Mouse (Mus musculus) gastrocnemius, postnatal 14 days (tissue): ENCODE measurements around the gene Vmn1r218. TPM values are rescaled to one million over a fixed set of nuclear protein-coding genes. Genes with fewer than 3 reads are reported as not detected.
"Not testable (repeated sequence)": the region's sequence is repeated elsewhere in the genome, so short reads cannot be mapped to it uniquely, and the experiment has no call there.

Source experiments
- DNase-seq: peaks from one replicate; pipeline ENCODE4 v3.0.0; 2021; ENCODE audit warnings: mixed read lengths
- intact Hi-C: fragments of 180-260 bp; cut with DNase I; formaldehyde crosslinking; loops from one replicate; pipeline ENCODE4 v1.15.1; 2025; ENCODE audit warnings: low total_unique reads
- long read RNA-seq, 2 experiments: library from polyadenylated mRNA; stranded (forward); transcript quantifications; one replicate each; pipeline ENCODE4 v2.0.0; 2021
- total RNA-seq, 2 experiments: library from RNA; stranded (reverse); gene quantifications; 2 replicates each; pipeline ENCODE4 v1.2.3; 2021

The Vmn1r218 gene
- total RNA-seq = not detected
- long read RNA-seq, experiment 1 = 0 reads
- long read RNA-seq, experiment 2 = 0 reads

DNA sequence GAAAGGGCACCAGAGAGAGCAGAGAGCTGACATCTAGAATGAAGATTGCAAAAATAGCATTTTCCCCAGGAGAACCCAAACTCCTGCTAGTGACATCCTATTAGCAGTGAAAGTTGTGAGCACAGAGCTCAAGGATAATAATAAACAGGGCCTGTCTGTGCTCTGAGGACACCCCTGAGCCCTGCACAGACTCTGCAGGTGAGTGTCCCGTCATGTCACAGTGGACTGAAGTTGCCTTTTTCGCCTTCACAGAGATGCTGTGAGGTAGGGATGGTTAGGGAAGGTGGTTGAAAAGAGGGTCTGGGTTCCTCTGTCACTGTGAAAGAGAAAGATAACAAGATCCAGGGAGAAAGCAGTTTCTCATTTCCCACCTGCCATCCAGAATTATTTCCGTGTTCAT, at the start of gene Vmn1r218:
Gene Vmn1r218, plus strand, starts transcription at position 57 of the 400 bp plus-strand sequence.
- no peak for DNase-seq
- intact Hi-C loops = no loop called here

- intact Hi-C loops = no loop called here
- no peak for DNase-seq
Measured at GRCm38 (mm10) chr13:23094386-23094785, 38.6 kb upstream of the Vmn1r218 start.

DNA sequence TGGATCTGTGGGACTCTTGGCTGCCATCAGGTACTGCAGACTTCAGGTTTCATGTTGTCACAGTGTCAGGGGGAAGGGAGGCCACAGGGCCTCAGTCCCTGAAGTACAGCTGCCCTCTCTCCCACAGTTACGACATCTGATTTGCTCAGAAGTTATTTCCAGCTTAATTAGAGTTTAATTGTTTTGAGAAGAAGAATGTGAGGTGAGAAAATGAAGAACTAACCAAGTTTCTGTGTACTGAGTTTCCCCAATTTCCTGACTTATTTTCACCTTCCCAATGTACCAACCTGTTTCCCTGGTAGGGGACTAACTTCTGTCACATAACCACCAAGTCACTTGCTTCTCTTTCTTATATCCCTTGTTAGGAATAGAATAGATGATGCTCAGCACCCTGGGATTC, 14.8 kb upstream of the Vmn1r218 start, which contains the start of gene Vmn1r217:
Gene Vmn1r217, minus strand, starts transcription at position 101 of the 400 bp plus-strand sequence.
- intact Hi-C loops, DNase-seq: not testable (repeated sequence)

GRCm38 (mm10) chr13:23120611-23121010, 12.3 kb upstream of the Vmn1r218 start:
- no peak for DNase-seq
- intact Hi-C loops = no loop called here

DNA sequence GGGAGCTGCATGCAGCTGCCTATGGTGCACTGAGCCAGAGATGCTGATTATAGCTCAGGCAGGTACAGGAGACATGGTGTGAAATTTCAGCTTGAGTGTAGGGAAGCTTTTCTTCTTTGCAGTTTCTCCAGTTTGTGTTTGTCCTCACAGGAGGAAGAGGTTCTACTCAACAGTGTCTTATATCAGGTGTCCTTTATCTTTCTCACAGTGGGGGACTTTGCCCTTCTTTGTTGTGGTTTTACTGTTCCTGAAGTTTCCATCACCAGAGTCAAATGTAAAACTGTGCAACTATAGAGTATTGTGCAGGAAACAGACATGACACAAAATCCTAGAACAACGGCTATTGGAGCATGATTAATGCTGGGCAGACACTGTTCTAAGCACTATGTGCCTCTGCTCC, 546 bp downstream of the Vmn1r218 start:
- intact Hi-C loops = no loop called here
- DNase-seq = no peak

- DNase-seq = no peak
- intact Hi-C loops = no loop called here
Measured at GRCm38 (mm10) chr13:23138880-23139279, 5.9 kb downstream of the Vmn1r218 start.

DNA sequence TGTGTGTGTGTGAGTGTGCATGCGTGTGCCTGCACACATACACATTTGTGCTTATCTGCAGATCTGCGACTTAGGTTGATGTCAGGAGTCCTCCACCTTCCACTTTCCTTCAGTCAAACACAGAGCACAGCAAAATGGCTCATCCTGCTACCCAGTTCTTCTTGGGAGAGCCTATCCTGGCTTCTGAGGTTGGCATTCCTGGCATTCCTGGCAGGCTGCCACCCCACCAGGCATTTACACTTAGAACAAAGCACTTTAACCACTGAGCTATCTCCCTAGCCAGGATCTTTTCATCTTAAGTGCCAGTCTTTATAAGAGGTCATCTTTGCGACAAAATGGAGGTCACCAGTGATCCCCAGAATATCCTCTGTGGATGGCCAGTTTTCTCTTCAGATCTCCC, 24.9 kb downstream of the Vmn1r218 start:
- intact Hi-C loops = no loop called here
- no peak for DNase-seq

DNA sequence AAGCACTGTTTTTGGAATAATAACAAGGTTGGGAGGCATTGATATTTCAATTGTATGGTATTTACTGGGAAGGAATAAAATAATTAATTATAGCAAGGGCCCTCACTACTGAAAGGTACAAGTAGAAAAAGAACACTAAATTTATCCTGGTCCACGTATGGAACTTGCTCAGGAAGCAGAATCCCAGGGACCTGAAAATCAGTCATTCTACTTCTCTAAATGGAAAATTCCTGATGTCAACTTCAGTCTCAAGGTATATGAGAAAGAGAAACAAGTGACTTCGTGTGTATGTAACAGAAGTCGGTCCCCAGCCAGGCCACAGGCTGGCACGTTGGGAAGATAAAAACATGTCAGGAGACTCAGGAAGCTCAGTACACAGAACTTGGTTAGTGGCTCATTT, 26.1 kb downstream of the Vmn1r218 start, which contains the start of gene Vmn1r219:
Gene Vmn1r219, plus strand, starts transcription at position 301 of the 400 bp plus-strand sequence.
- DNase-seq = no peak
- intact Hi-C loops = no loop called here

DNA sequence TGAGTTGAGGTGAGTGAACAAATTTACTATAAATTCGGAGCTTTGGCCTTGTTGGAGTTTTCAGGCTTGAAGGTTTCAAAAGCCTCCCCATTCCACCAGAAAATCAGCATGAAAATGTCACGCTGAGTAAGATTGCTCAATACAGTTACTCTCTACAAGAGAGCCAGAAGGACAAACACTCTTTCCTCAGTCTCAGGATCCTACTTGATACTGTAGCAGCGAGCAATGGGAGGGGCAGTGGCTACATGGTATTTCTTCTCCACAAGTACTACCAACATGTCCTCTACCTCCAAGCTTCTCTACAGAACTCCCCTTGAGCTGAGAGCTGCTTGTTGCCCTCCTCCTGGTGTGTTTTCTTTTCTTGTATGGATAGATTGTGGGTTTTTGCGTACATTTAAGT, 33.5 kb downstream of the Vmn1r218 start:
- intact Hi-C loops = not testable (repeated sequence)

DNA sequence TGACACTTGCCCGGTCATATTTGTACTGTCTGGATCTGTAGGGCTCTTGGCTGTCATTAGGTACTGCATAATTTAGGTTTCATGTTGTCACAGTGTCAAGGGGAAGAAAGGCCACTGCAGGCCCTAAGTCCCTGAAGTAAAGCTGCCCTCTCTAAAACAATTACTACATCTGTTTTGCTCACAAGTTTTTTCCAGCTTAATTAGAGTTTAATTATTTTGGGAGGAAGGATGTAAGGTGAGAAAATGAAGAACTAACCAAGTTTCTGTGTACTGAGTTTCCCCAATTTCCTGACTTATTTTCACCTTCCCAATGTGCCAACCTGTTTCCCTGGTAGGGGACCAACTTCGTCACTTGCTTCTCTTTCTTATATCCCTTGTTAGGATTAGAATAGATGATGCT, 54.9 kb downstream of the Vmn1r218 start, which contains the start of gene Vmn1r220:
Gene Vmn1r220, minus strand, starts transcription at position 101 of the 400 bp plus-strand sequence.
- intact Hi-C loops = no loop called here
- DNase-seq = no peak

More for the DNA sequence above, 33.5 kb downstream of the Vmn1r218 start:
- not testable (repeated sequence) for DNase-seq

Other genes with a start within 250 kb of the Vmn1r218 start
- not detected for gene Vmn1r212, start 248.9 kb upstream of the Vmn1r218 start, total RNA-seq
- not detected for gene Vmn1r213, start 125.5 kb upstream of the Vmn1r218 start, total RNA-seq
- not detected for gene Vmn1r214, start 102.7 kb upstream of the Vmn1r218 start, total RNA-seq
- gene Vmn1r215, start 65.1 kb upstream of the Vmn1r218 start, total RNA-seq = not detected
- gene Vmn1r217, start 14.9 kb upstream of the Vmn1r218 start, total RNA-seq = not detected
- not detected for gene Vmn1r219, start 26.2 kb downstream of the Vmn1r218 start, total RNA-seq
- not detected for gene Vmn1r220, start 54.8 kb downstream of the Vmn1r218 start, total RNA-seq
- gene Vmn1r221, start 81.0 kb downstream of the Vmn1r218 start, total RNA-seq = not detected
- not detected for gene Vmn1r222, start 102.8 kb downstream of the Vmn1r218 start, total RNA-seq
- gene Vmn1r223, start 114.0 kb downstream of the Vmn1r218 start, total RNA-seq = not detected
- 10 to 100 TPM; 11.5 TPM for gene Zfp322a, start 236.1 kb downstream of the Vmn1r218 start, total RNA-seq